ENCODE assay signal across 29 mouse cellular contexts in genomic region chr17:55224058-55224457, GRCm38 (mm10).
DNase-seq lines count a peak whose midpoint lies in the region; ATAC-seq and TF ChIP-seq lines count a peak whose summit lies in the region.
"Had no signal": no experiment of that assay in that cellular context is flagged by ENCODE, and none has a peak within 500 bp of the region (broad histone marks: within the 10 kb centered on the region; RNA-seq: fewer than 3 reads in every experiment).

No protein-coding gene starts in this region.

- no peaks in the 10 kb centered on the region for H3K27me3 ChIP-seq in forebrain, embryonic 14.5 days (replicated peaks; ENCODE audit: control insufficient read depth, insufficient read depth, low read length)
- H3K27me3 ChIP-seq in forebrain, postnatal 0 days (ENCODE audit: insufficient read depth, low read length): no peaks in the 10 kb centered on the region
- no peaks in the 10 kb centered on the region for H3K27me3 ChIP-seq in midbrain, postnatal 0 days (ENCODE audit: insufficient read depth, low read length)
- H3K27me3 ChIP-seq in midbrain, embryonic 15.5 days (replicated peaks): no peaks in the 10 kb centered on the region
- H3K27me3 ChIP-seq in hindbrain, embryonic 11.5 days (ENCODE audit: control insufficient read depth, insufficient read depth, low read length): no peaks in the 10 kb centered on the region
- H3K27me3 ChIP-seq: embryonic facial prominence, embryonic 13.5 days; forebrain, embryonic 12.5 days; heart, embryonic 12.5 days; heart, embryonic 15.5 days had no signal

- peak; percentile 20 for DNase-seq in forebrain, embryonic 14.5 days (ENCODE audit: low spot score)
- DNase-seq in forebrain, postnatal 0 days: no peak
- DNase-seq in midbrain, postnatal 0 days (ENCODE audit: low spot score): peak; percentile 10
- DNase-seq in brain, embryonic 18.5 days (ENCODE audit: low read depth, low spot score): peak; percentile 4
- DNase-seq in hindbrain, embryonic 11.5 days (ENCODE audit: low spot score): no peak
- DNase-seq: adrenal gland, adult 8-10 months; adrenal gland, postnatal 25 days; cerebellum, adult 11-12 months; cerebellum, adult 8-10 months; cerebellum, postnatal 36 days; embryo, embryonic 11 days; gastrocnemius, postnatal 25 days; heart, adult 18-20 months; heart, postnatal 10 days; heart, postnatal 36 days had no signal

- ATAC-seq in forebrain, embryonic 14.5 days: no peak
- no peak for ATAC-seq in forebrain, postnatal 0 days
- ATAC-seq in midbrain, postnatal 0 days (ENCODE audit: low FRiP score): no peak
- no peak for ATAC-seq in midbrain, embryonic 15.5 days (replicated peaks)
- ATAC-seq in hindbrain, embryonic 11.5 days (ENCODE audit: low FRiP score): no peak
- ATAC-seq: activated CD4-positive, CD25-positive, alpha-beta regulatory T cell, adult 4 months; forebrain, embryonic 16.5 days; hindbrain, postnatal 0 days; inflammation-experienced regulatory T-cells, adult 6 months; intestine, embryonic 16.5 days had no signal

- no peak overlapping the region for H3K27ac ChIP-seq in forebrain, embryonic 14.5 days (ENCODE audit: low read depth, low read length)
- H3K27ac ChIP-seq in forebrain, postnatal 0 days (ENCODE audit: low read depth, low read length): no peak overlapping the region
- no peak overlapping the region for H3K27ac ChIP-seq in midbrain, postnatal 0 days (ENCODE audit: low read depth, low read length)
- H3K27ac ChIP-seq in midbrain, embryonic 15.5 days: no peak overlapping the region
- no peak overlapping the region for H3K27ac ChIP-seq in hindbrain, embryonic 11.5 days (ENCODE audit: low read depth, low read length)
- H3K27ac ChIP-seq: embryonic facial prominence, embryonic 10.5 days; embryonic facial prominence, embryonic 13.5 days; forebrain, embryonic 12.5 days; heart, embryonic 15.5 days; hindbrain, embryonic 10.5 days; hindbrain, embryonic 14.5 days; hindbrain, postnatal 0 days had no signal

- no peaks in the 10 kb centered on the region for H3K36me3 ChIP-seq in forebrain, embryonic 14.5 days (ENCODE audit: control insufficient read depth, insufficient read depth, low read length)
- no peaks in the 10 kb centered on the region for H3K36me3 ChIP-seq in forebrain, postnatal 0 days (ENCODE audit: insufficient read depth)
- H3K36me3 ChIP-seq in midbrain, postnatal 0 days (ENCODE audit: insufficient read depth, low read length): no peaks in the 10 kb centered on the region
- no peaks in the 10 kb centered on the region for H3K36me3 ChIP-seq in midbrain, embryonic 15.5 days (replicated peaks)
- H3K36me3 ChIP-seq in hindbrain, embryonic 11.5 days (ENCODE audit: control insufficient read depth, insufficient read depth, low read length): no peaks in the 10 kb centered on the region
- H3K36me3 ChIP-seq: embryonic facial prominence, embryonic 10.5 days; embryonic facial prominence, embryonic 13.5 days; forebrain, embryonic 12.5 days; heart, embryonic 12.5 days; heart, embryonic 15.5 days; hindbrain, embryonic 10.5 days had no signal

- TF ChIP-seq CTCF in forebrain, postnatal 0 days (IDR thresholded peaks at IDR 0.05; ENCODE audit: low read depth): no peak
- TF ChIP-seq CTCF in midbrain, postnatal 0 days (IDR thresholded peaks at IDR 0.05): no peak

- H3K9me3 ChIP-seq in forebrain, embryonic 14.5 days (replicated peaks; ENCODE audit: control insufficient read depth, low read length): no peaks in the 10 kb centered on the region
- H3K9me3 ChIP-seq in forebrain, postnatal 0 days (ENCODE audit: low read length): no peaks in the 10 kb centered on the region
- no peaks in the 10 kb centered on the region for H3K9me3 ChIP-seq in midbrain, postnatal 0 days (ENCODE audit: low read length)
- H3K9me3 ChIP-seq in midbrain, embryonic 15.5 days: no peaks in the 10 kb centered on the region
- H3K9me3 ChIP-seq in hindbrain, embryonic 11.5 days (ENCODE audit: control insufficient read depth, low read length): no peaks in the 10 kb centered on the region
- H3K9me3 ChIP-seq: embryonic facial prominence, embryonic 10.5 days; embryonic facial prominence, embryonic 13.5 days; forebrain, embryonic 12.5 days; heart, embryonic 12.5 days; heart, embryonic 15.5 days; hindbrain, embryonic 10.5 days had no signal

- H3K4me1 ChIP-seq in forebrain, embryonic 14.5 days (ENCODE audit: control insufficient read depth, insufficient read depth, low read length): no peaks in the 10 kb centered on the region
- no peaks in the 10 kb centered on the region for H3K4me1 ChIP-seq in forebrain, postnatal 0 days (ENCODE audit: insufficient read depth)
- H3K4me1 ChIP-seq in midbrain, postnatal 0 days (ENCODE audit: insufficient read depth, low read length): no peaks in the 10 kb centered on the region
- no peaks in the 10 kb centered on the region for H3K4me1 ChIP-seq in midbrain, embryonic 15.5 days
- H3K4me1 ChIP-seq in hindbrain, embryonic 11.5 days (replicated peaks; ENCODE audit: control insufficient read depth, insufficient read depth, low read length): no peaks in the 10 kb centered on the region
- H3K4me1 ChIP-seq: embryonic facial prominence, embryonic 10.5 days; embryonic facial prominence, embryonic 13.5 days; forebrain, embryonic 12.5 days; heart, embryonic 12.5 days; heart, embryonic 15.5 days; hindbrain, embryonic 10.5 days had no signal

- no peak overlapping the region for H3K9ac ChIP-seq in forebrain, embryonic 14.5 days (ENCODE audit: low read length)
- H3K9ac ChIP-seq in forebrain, postnatal 0 days: no peak overlapping the region
- no peak overlapping the region for H3K9ac ChIP-seq in midbrain, postnatal 0 days (replicated peaks; ENCODE audit: low read length, poor library complexity, severe bottlenecking)
- H3K9ac ChIP-seq in midbrain, embryonic 15.5 days: no peak overlapping the region
- H3K9ac ChIP-seq in hindbrain, embryonic 11.5 days (ENCODE audit: low read depth, low read length): no peak overlapping the region
- H3K9ac ChIP-seq: embryonic facial prominence, embryonic 13.5 days; forebrain, embryonic 12.5 days; heart, embryonic 12.5 days; heart, embryonic 15.5 days; hindbrain, embryonic 14.5 days had no signal

- no peak overlapping the region for H3K4me3 ChIP-seq in forebrain, embryonic 14.5 days (ENCODE audit: low read depth, low read length)
- no peak overlapping the region for H3K4me3 ChIP-seq in forebrain, postnatal 0 days (ENCODE audit: low read depth, low read length)
- H3K4me3 ChIP-seq in midbrain, postnatal 0 days (ENCODE audit: low read depth, low read length): no peak overlapping the region
- H3K4me3 ChIP-seq in midbrain, embryonic 15.5 days: no peak overlapping the region
- H3K4me3 ChIP-seq in hindbrain, embryonic 11.5 days (ENCODE audit: low read depth, low read length): no peak overlapping the region
- H3K4me3 ChIP-seq: embryonic facial prominence, embryonic 10.5 days; embryonic facial prominence, embryonic 13.5 days; erythroblast, embryonic 14.5 days; forebrain, embryonic 12.5 days; heart, embryonic 12.5 days; heart, embryonic 15.5 days; hindbrain, embryonic 10.5 days had no signal

- WGBS in forebrain, embryonic 14.5 days: 76% methylated on average over 3 of the region's 3 CpGs
- WGBS in forebrain, postnatal 0 days: 55% methylated on average over 3 of the region's 3 CpGs
- 81% methylated on average over 3 of the region's 3 CpGs for WGBS in midbrain, postnatal 0 days
- 85% methylated on average over 3 of the region's 3 CpGs for WGBS in midbrain, embryonic 15.5 days
- WGBS in hindbrain, embryonic 11.5 days: 87% methylated on average over 3 of the region's 3 CpGs

- no peak overlapping the region for H3K4me2 ChIP-seq in forebrain, embryonic 14.5 days (ENCODE audit: low read length)
- no peak overlapping the region for H3K4me2 ChIP-seq in forebrain, postnatal 0 days (ENCODE audit: low read depth)
- no peak overlapping the region for H3K4me2 ChIP-seq in midbrain, postnatal 0 days (ENCODE audit: low read depth, low read length, poor library complexity, severe bottlenecking)
- no peak overlapping the region for H3K4me2 ChIP-seq in midbrain, embryonic 15.5 days
- H3K4me2 ChIP-seq in hindbrain, embryonic 11.5 days (replicated peaks; ENCODE audit: low read depth, low read length): no peak overlapping the region
- H3K4me2 ChIP-seq: embryonic facial prominence, embryonic 13.5 days; forebrain, embryonic 12.5 days; heart, embryonic 12.5 days; heart, embryonic 15.5 days; hindbrain, embryonic 14.5 days had no signal

Comparison
In these comparisons a context has a peak if more than half of its experiments do, and no peak if none do; other contexts are left out.
1. DNase-seq: peak in forebrain, embryonic 14.5 days (single experiment), midbrain, postnatal 0 days (single experiment) and brain, embryonic 18.5 days (single experiment); none in forebrain, postnatal 0 days (single experiment) and hindbrain, embryonic 11.5 days (single experiment).